Mouse (Mus musculus): ENCODE data around the gene Zmym1. TPM values are rescaled to one million over a fixed set of nuclear protein-coding genes. Genes with fewer than 3 reads are reported as not detected.
A peak's percentile ranks its signal among the peaks of the same experiment; 100 is the strongest.
"Not testable (repeated sequence)": the region's sequence is repeated elsewhere in the genome, so short reads cannot be mapped to it uniquely, and the experiment has no call there.

Gene Zmym1
- total RNA-seq (2021) = 10.0 and 10.7 TPM in 2 replicates
- long read RNA-seq, transcript Zmym1-203 (8 exons, 3,852 nt) = major isoform, 6 of 8 reads
- long read RNA-seq, partial matches to known transcripts = 1 of 8 reads
- long read RNA-seq, other reads (novel, unspliced or antisense) = 1 of 8 reads

GRCm38 (mm10) chr4:127060585-127061290, at the start of gene Zmym1:
Gene Zmym1 (minus strand): TSS chr4:127061152.
- peak; percentile 94 for DNase-seq

- DNase-seq = no peak
Observed at GRCm38 (mm10) chr4:127110570-127110969, 49.6 kb upstream of the Zmym1 start.

GRCm38 (mm10) chr4:127107566-127107965, 46.6 kb upstream of the Zmym1 start:
- no peak for DNase-seq

GRCm38 (mm10) chr4:127099552-127099951, 38.6 kb upstream of the Zmym1 start:
- DNase-seq = not testable (repeated sequence)

- DNase-seq = no peak
Observed at GRCm38 (mm10) chr4:127095090-127095489, 34.1 kb upstream of the Zmym1 start.

GRCm38 (mm10) chr4:127091188-127091587, 30.2 kb upstream of the Zmym1 start:
- no peak for DNase-seq

GRCm38 (mm10) chr4:127085761-127086160, 24.8 kb upstream of the Zmym1 start:
- no peak for DNase-seq

- no peak for DNase-seq
Observed at GRCm38 (mm10) chr4:127083131-127083530, 22.2 kb upstream of the Zmym1 start.

GRCm38 (mm10) chr4:127080806-127081205, 19.9 kb upstream of the Zmym1 start:
- DNase-seq = no peak

GRCm38 (mm10) chr4:127076875-127077548, 16.1 kb upstream of the Zmym1 start, which contains the start of gene Zmym6:
Gene Zmym6 (plus strand): TSS chr4:127077383.
- DNase-seq = peak; percentile 94

- no peak for DNase-seq
Observed at GRCm38 (mm10) chr4:127074915-127075314, 14.0 kb upstream of the Zmym1 start.

GRCm38 (mm10) chr4:127064051-127064450, 3.1 kb upstream of the Zmym1 start:
- no peak for DNase-seq

- DNase-seq = no peak
Observed at GRCm38 (mm10) chr4:127054522-127055198, 6.3 kb downstream of the Zmym1 start.

GRCm38 (mm10) chr4:127053071-127053470, 7.9 kb downstream of the Zmym1 start:
- no peak for DNase-seq

GRCm38 (mm10) chr4:127051121-127051520, 9.8 kb downstream of the Zmym1 start:
- DNase-seq = no peak

- DNase-seq = no peak
Observed at GRCm38 (mm10) chr4:127043540-127043939, 17.4 kb downstream of the Zmym1 start.

GRCm38 (mm10) chr4:127039871-127040483, 21.0 kb downstream of the Zmym1 start:
- DNase-seq = no peak

GRCm38 (mm10) chr4:127038828-127039349, 22.1 kb downstream of the Zmym1 start:
- no peak for DNase-seq

- no peak for DNase-seq
Observed at GRCm38 (mm10) chr4:127037908-127038827, 22.8 kb downstream of the Zmym1 start.

GRCm38 (mm10) chr4:127037158-127037557, 23.8 kb downstream of the Zmym1 start:
- DNase-seq = no peak

Measured in adrenal gland, postnatal 25 days (tissue).